Mouse (Mus musculus): ENCODE measurements at regions not wholly inside any gene's neighbourhood (a gene's known extent, or its start where the extent isn't known, plus 50 kb on each side); places are given as distances from the start of the nearest gene placed in this dataset.

DNA sequence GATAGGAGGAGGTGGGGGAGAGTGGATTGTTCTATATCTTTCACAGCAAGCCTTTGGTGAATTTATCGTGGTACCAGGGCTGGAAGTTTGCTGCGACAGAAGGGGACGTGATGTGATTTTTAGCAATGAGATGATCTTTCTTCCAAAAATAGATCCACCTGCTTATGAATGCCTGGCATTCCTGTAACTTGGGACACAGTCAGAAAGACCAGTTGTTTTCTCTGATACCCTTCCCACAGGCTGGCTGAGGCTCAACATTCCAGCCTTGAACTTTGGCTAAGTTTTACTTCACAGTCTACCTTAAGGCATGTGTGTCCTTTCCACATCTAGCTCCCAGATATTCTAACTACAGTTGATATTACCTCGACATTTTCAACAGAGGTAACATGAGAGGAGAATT, 1434.1 kb downstream of the Slc22a22 start:
- no peak for DNase-seq (ENCODE audit: low spot score in 2 of 2)

DNA sequence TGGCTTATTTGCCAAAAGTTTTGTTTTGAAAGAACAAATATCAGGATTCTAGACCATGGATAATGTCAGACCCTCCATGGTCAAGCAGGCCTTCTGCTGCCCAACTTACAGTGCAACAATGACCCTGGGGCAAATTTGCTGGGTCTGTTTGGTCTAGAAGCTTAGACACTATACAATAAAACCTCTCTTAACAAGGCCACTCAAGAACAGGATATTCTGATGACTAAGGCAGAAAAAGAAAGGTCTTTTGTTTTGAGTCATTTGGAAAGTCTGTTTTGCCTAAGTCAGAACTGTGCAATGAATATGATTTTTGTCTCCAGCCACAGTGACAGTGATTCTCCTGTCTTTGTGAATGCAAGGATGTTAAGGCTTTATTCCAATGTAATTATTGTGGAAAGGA, 1435.0 kb downstream of the Slc22a22 start:
- no peak for DNase-seq (ENCODE audit: low spot score in 2 of 2)

DNA sequence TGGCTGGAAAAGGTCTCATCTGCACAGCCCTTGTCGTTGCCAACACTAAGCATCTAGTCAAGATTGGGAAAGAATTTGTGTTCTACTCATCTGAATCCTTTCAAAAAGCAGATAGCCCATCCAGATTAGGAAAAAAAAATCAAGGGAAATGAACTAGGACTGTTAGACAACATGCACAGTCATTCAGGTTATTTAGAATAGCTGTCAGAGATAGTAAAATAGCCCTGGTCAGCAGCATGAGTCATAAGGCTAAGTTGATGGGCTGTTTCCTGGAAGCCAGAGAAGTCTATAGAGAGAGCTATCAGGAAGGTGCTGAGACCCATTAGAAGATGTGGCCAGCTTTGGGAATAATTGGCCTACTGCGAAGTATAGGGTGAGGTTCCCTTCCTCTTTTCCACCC, 1447.4 kb downstream of the Slc22a22 start:
- DNase-seq (ENCODE audit: low spot score in 2 of 2), result no peak

DNA sequence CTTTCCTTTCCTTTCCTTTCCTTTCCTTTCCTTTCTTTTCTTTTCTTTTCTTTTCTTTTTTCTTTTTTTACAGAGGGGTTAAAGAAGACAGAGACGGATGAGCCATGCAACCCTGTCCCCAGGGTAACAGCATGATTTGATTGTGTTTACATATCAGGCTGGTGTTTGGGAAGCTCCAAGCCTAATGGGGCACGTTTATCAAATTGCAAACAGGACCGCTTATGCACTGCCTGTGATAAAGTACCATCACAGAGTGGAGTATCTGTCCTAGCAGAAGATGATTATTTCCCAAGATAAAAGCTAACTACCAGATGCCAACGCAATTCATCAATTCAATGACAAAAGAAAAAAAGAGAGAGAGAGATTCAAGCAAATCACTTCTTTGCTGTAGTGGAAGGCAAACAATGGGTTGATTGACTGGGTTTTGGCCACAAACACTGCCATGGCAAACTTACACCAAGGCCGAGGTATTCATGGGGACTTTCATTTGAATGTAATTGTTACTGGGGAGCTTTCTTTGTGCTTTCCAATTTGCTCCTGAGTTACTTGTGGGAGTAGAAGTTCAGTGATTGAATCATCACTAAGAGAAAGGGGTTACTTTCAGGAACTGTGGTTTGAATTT, 1450.1 kb downstream of the Slc22a22 start:
- no peak for DNase-seq (ENCODE audit: low spot score in 2 of 2)

DNA sequence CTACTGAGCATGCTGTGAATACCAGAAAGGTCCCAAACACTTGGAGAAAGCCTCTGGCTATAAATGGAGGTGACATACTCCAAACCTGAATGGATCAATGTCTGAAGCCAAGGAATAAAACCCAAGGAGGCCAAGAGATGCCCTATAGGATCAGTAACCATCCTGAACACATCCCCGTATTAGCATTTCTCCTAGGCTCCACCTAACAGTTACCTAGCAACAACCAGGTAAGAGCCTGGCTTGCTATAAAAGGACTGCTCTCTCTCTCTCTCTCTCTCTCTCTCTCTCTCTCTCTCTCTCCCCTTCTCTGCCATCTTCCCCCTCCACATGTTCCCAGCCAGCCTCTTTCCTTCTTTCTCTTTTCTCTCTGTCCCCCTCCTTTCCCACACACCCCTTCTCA, 1452.7 kb downstream of the Slc22a22 start:
- DNase-seq (ENCODE audit: low spot score in 2 of 2), result no peak

DNA sequence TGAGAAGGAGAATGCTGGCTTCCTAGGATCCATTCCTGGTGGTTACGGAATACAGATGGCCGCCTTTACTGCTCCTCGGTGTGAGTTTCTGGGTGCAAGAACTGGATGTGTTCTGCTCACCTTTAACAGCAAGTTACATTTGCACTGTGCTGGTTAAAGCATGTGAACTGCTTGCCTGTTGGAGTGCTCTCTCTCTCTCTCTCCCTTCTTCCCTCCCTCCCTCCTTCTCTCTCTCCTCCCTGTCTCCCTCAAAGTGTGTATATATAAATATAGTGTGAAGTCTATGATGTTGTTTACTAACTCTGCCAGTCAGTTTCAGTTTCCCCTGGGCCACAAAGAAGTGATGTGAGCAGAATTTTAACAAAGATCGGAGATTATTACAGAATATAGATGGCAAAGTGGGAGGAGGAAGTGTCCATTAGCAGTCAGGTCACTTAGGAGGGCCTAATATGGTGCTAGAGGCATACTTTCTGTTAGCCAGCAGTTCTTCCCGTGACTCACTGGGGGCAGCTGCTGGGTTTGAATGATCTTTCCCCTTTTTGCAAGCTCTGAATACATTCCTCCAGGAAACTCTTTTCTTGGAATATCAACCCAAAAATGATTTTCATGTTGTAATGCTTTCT, 1453.5 kb downstream of the Slc22a22 start:
- no peak for DNase-seq (ENCODE audit: low spot score in 2 of 2)

DNA sequence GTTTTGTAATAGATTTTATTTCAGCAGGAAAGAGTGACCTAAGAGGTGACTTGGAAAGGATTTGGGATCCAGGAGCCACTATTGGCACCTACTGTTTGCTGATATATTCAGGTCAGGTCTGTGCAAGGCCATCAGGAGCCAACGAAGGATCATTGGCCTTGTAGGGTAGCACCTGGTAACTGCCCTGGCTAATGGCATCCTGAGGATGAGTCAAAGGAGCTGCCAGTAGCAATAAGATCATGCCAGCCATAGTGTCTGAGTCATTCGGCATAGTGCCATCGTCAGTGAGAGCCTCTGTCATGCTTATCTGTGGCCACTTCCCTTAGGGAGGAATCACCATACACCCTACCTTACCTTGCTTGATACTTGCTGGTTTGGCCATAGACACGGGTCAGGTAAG, 1455.1 kb downstream of the Slc22a22 start:
- DNase-seq (ENCODE audit: low spot score in 2 of 2), result no peak

DNA sequence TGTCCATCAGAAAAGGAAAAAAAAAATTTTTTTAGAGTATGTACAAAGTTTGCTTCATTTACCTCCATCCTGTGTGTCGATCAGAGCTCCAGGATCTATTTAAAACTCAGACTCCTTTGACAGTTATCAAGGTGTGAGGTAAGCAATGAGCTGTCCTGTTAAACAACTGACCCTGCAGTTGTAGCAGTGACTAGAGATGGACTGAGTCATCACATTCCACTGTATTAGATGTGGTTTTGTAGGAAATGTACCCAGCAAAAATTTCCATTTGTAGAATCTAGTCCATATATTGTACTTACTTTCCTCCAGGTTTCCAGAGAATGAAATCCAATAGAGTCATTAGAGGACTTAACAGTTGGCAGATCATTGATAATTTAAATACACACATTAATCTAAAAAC, 1459.3 kb downstream of the Slc22a22 start:
- DNase-seq (ENCODE audit: low spot score in 2 of 2), result no peak

DNA sequence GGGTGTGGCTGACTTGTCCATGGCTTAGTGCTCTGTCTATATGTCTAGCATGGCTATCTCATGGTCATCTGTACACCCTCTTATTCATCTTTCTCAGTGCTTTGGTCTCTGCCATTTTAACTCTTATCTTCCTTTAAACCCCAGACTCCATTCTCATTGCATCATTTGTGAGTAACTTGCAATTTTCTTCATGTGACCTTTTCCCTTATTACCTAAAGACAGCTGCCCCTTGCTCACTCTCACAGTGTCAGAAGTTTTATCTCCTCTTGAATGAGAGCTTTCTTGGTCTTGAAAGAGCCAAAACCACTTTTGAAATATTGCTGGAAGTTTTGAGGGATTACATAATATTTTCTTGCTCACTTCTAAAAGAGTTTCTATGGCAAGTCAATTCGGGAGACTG, 1459.9 kb downstream of the Slc22a22 start:
- DNase-seq (ENCODE audit: low spot score in 2 of 2), result no peak

DNA sequence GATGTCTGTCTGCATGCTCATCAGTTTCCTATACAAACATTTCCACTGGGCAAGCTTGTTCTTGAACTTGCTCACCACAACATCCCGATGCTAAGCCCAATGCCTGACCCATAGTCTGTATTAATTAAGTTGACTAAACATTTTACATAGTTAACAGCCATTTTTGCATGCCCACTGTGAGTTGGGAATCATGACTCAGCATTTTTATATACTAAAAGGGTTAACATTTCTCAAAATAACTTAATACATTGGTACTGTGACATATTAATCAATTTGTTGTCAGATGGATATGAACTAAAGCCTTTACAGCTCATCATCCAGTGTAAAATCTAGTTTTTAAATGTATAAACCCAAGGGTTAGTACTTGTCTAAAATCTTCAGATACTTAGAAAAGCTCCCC, 1461.4 kb downstream of the Slc22a22 start:
- DNase-seq (ENCODE audit: low spot score in 2 of 2), result no peak

DNA sequence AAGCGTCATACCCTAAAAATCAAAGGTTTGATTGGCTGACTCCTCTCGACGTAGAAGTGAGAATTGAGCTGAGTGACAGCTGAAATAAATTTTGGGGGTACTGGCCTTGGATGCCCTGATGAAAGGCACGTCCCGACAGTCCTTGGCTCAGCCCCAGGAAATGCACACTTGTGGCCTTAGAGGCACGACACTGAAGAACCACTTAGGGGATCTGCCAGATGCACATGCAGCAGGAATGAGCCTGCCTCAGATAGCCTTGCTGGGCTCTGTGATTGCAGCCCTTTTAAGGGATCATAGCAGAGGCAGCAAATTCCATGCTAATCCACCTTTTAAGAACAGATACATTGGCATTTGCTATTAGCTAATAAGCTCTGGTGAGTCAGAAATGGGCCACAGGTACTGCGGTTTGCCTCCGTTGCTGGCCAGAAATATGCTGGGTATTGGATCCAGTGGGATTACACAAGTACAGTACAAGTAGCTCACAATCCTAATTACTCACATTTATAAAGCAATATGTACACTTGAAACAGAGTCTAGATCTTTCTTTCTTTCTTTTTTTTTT, 1463.3 kb downstream of the Slc22a22 start:
- no peak for DNase-seq (ENCODE audit: low spot score in 2 of 2)

DNA sequence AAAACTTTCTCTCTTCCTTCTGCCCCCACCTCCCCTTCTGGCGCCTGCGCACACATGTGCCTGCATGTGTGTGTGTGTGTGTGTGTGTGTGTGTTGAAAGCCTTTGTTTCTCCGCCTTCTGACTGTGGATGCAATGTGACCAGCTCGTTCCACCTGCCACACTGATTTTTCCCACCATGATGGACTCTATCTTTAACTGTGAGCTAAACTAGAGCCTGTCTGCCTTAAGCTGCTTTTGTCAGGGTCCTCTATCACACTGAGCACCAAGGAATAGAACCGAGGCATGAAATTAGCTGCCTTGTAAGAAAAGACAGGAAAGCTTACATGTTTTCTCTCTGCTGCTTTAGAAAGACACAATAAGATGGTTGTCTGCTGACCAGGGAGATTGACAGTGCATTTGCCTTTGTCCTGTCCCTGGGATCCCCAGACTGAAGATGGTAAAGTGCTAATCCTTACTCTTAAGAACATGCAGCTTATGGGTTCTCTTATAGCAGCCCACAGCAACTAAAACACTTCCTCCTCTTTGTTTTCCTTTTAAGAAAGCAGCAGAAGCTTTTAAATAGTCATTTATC, 1468.7 kb downstream of the Slc22a22 start:
- no peak for DNase-seq (ENCODE audit: low spot score in 2 of 2)

DNA sequence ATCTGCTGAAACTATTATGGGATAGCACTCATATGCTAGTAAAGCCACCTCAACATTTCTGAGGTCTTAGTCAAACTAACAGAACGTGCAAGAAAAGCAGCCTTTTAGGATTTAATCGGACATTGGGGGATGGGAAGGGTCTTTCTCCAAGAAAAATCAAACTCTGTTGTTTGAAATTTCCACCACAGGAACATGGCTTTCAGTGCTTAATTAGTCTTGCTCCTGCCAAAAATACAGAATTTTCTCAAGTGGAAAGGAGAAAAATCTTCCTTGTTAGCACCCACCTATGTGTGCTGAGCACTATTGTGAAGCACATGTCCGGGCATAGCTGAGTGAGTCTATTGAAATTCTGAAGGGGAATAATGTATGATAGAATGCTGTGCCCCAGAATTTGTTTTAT, 1470.0 kb downstream of the Slc22a22 start:
- DNase-seq (ENCODE audit: low spot score in 2 of 2), result no peak

DNA sequence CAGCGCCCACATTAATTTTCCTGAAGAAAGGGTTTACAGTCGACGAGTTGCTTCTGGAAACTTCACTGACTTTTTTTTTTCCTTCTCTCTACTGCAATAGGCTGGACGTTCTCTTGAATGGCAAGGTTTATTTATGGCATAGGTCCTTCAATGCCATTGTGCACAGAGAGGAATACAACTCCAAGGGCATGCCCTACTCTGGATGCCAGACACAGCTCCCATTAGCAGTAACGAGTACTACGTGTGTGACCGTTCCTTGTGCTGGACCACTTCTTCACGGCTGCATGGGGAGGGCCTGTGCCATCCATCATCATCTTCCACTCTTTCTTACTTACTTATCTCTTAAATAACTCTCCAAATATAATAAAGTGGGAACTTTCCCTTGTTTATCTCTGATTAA, 1472.1 kb downstream of the Slc22a22 start:
- DNase-seq (ENCODE audit: low spot score in 2 of 2), result no peak

DNA sequence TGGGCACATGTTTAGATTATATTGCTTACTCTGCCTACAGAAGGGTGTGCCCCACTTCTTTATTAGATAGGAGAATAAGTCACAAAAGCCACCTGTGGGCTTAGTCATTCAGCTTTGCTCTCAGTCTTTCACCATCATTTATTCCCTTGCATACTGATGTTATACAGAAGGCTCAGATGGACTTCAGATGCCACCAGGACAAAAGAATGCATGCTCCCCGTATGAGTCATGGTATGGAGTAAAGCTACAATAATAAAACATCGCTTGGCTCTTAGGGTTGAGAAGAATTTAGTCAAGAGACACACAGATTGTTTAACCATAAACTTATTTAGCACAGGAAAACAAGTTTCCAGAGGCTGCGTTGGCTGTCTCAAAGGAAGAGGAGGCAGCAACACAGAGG, 1473.5 kb downstream of the Slc22a22 start:
- no peak for DNase-seq (ENCODE audit: low spot score in 2 of 2)

DNA sequence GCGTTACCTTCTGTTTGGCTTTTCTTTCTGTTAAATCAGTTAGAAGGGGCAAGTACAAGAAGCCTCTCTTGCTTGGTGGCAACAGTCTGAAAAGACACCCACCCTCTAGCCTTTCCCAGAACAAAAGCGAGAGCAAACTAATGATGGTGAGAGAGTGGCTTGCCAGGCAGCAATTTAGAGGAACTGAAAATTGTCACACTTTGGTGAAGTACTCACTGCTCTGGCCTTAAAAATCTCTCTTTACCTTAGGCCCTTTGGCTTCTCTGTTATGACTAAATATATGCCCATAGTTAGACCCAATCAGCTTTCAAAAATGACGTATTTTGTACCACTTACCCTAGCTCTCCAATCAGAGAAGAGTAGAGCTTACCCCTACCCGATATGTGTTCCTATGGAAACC, 1477.8 kb downstream of the Slc22a22 start:
- DNase-seq (ENCODE audit: low spot score in 2 of 2), result no peak

DNA sequence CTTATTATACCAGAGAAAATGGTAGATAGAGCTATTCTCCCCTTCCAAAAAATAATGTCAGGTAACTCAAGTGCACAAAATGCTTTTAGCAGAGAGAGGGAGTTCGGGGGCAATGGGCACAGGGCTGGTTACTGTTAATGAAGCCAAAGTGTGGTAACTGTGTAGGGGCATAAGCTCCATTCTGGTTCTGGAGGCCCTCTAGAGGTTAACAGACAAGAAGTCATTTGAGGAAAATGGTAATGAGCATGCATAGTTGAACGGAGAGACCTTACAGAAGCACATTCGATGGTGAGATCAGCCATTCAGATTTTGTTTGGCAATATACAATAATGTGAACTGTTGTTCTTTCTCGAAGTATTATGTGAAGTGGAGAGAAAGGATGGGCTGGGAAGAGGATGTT, 1479.4 kb downstream of the Slc22a22 start:
- DNase-seq (ENCODE audit: low spot score in 2 of 2), result no peak

DNA sequence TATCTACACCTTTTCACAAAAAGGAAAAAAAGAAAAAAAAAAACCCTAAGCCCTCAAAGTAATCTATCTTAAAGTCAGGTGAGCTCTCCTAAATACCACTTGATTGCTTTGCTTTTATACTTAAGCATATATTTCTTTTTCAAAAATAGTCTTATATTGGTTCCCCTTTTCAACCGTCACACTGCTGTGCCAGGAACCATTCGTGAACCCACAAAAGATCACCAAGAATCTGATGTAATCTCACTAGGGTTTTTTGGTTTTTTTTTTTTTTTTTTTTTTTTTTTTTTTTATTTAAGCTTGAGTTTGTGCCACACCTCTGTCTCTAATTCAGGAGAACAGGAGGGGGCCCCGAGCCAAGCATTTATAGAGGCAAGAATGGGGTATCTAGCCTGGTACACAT, 1482.7 kb downstream of the Slc22a22 start:
- DNase-seq (ENCODE audit: low spot score in 2 of 2), result no peak

DNA sequence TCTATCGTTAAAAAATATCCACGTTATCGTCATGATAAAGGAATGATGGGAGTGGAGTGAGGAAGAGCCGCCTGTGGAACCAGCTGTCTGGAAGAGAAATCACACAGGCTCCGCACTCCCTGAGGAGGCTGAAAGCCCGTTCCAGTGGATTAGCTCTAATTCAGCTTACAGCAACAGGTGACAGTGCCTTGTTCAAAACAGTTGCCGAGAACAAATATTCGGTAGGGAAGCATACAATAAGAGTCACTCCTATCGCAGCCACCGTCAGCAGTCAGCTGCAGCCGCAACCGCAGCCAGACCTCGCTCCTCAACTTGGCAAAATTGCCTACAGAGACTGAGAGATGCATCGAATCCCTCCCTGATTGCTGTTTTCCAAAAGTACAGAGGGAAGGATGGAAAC, 1501.6 kb downstream of the Slc22a22 start:
- no peak for DNase-seq (ENCODE audit: low spot score in 2 of 2)

DNA sequence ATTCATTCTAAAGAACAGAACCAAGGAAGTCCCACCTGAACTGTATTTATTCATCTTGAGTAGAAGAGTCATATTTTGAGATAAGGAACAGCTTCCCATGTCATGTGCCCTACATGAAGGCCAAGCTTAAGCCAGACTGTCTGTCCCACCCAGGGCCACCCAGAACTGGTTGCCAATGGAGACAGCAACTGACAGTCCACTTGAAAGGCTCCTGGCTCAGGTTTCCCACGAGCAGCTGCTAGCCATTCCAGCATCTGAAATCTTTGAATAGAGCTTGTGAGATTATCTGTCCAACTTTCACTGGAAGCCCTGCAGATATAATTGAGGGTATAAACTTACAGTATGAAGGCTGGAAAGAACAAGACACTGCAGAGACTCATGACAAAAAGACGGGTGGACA, 1510.6 kb downstream of the Slc22a22 start:
- DNase-seq (ENCODE audit: low spot score in 2 of 2), result no peak

DNA sequence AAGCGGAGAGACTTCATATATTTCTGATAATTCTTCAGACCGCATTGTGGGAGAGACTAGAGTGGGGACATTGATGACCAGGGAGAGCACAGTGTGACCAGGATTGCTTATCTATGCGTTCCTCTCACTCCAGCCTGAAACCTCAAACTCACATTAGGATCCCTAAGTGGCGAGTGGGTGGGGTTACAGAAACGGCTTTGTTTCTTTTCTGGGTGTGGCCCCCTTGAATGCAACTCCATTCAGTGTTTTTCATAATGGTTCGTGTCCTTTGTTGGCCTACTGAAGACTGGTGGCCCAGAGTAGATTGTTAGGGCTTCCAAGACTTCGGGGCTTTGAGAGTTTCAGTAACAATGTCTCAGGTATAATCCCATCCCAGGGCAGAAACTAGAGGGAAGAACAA, 1512.1 kb downstream of the Slc22a22 start:
- no peak for DNase-seq (ENCODE audit: low spot score in 2 of 2)

DNA sequence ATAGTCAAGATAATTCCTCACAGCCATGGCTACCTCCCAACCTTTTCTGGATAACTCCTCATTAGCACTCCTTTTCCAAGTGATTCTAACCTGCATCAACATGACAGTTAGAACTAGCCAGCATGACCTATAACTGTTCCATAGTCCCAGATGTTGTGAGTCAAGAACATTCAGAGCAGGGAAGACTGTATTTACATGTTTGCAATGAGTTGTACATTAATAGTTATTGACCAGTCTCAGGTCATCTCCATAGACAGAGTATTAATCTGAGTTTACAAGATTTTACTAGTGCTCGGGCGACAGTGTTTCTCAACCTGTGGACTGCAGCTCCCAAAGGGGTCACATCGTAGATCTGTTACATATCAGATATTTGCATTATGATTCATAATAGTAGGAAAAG, 1515.3 kb downstream of the Slc22a22 start:
- DNase-seq (ENCODE audit: low spot score in 2 of 2), result no peak
